Comparison of ENCODE assay signal across 8 mouse cellular contexts in the genomic region with DNA sequence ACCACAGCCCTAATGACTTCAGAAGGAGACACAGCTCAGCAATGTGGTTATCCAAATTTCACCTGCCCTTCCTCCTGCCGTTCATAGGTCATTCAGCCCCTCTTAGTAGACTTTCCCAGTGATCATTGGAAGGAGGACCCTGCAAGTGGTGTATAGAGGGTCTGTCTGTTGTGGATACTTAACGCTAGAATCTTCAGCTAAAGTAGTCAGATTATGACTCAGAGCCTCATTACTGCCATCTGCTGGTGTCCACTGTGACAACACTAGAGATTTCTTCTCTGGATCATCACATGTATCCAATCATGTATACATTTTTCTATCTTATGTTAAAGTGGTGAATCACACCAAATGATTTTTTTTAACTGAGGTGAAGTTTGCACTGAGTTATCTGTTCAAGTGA. TPM values are rescaled to one million over a fixed set of nuclear protein-coding genes. Genes with fewer than 3 reads are reported as not detected.
DNase-seq lines count a peak whose midpoint lies in the region; ATAC-seq lines count a peak whose summit lies in the region.

No protein-coding gene starts in this region.

- DNase-seq in cerebellum, adult 11 months: peak; percentile 42
- peak; percentile 44 for DNase-seq in ovary, postnatal 14 days (ENCODE audit: low spot score)
- no peak for DNase-seq in ovary, adult 18-20 months (ENCODE audit: low spot score)
- peak; percentile 65 for DNase-seq in c-Kit-positive CD71-negative TER-119-negative erythroid progenitor cells, embryonic 14.5 days (ENCODE audit: low read depth)
- DNase-seq in heart, postnatal 14 days: peak; percentile 56 to 75
- peak; percentile 55 for DNase-seq in left cerebral cortex, postnatal 4 days
- peak; percentile 86 for DNase-seq in naive thymus-derived CD4-positive, alpha-beta T cell, adult 2 months (ENCODE audit: low read depth)

- intact Hi-C loops in heart, postnatal 14 days (cut with DNase I): loop anchor here (2.0 to 5.0 kb wide), 2 partner anchors 240 to 379 kb away; no protein-coding TSS in a partner anchor
- intact Hi-C loops in left cerebral cortex, postnatal 4 days (cut with DNase I): no loop called here

- no peak for ATAC-seq in cerebellum, adult (ENCODE audit: insufficient number of reproducible peaks, low FRiP score, low TSS enrichment)

RNA-seq across cellular contexts. Expression of a gene that starts 9.4 kb away (rescaled TPM):
- total RNA-seq in heart, postnatal 14 days (2021): 100 to 1,000 TPM in 1 of 2 experiments, 10 to 100 TPM in 1; 98.4 to 101 TPM
- total RNA-seq in left cerebral cortex, postnatal 4 days (2021): 10 to 100 TPM; 14.1 TPM

RNA-seq across cellular contexts. Expression of a gene that starts 28.0 kb away (rescaled TPM):
- total RNA-seq in heart, postnatal 14 days (2021): 100 to 1,000 TPM; 365 to 412 TPM
- 100 to 1,000 TPM; 334 to 356 TPM for total RNA-seq in left cerebral cortex, postnatal 4 days (2021)

Comparison
In these comparisons a context has a peak if more than half of its experiments do, and no peak if none do; other contexts are left out.
1. RNA of a gene that starts 9.4 kb away (total RNA-seq): 98.4 to 101 TPM in heart, postnatal 14 days; 14.1 TPM in left cerebral cortex, postnatal 4 days; every median in the first group is over 4 times any median in the second.